Mouse (Mus musculus): ENCODE data around the gene Gpr137b. TPM values are rescaled to one million over a fixed set of nuclear protein-coding genes. Genes with fewer than 3 reads are reported as not detected.

The Gpr137b gene
- 10 to 100 TPM; 57.8 to 63.4 TPM for total RNA-seq (2023)

GRCm38 (mm10) chr13:13393228-13394095 is at the start of gene Gpr137b:
Gpr137b (minus strand) TSS chr13:13394014.

GRCm38 (mm10) chr13:13437460-13438015 is 43.7 kb upstream of the Gpr137b start, which contains the start of gene Nid1:
Nid1 (plus strand) TSS chr13:13437551.

Other genes starting within 250 kb of the Gpr137b start
- not detected for gene Prl2c5, start 211.3 kb downstream of the Gpr137b start, total RNA-seq (2023)
- gene Nid1, start 43.5 kb upstream of the Gpr137b start, total RNA-seq (2023): 10 to 100 TPM; 21.7 to 24.9 TPM
- 100 to 1,000 TPM; 103 to 112 TPM for gene Lyst, start 196.4 kb upstream of the Gpr137b start, total RNA-seq (2023)

Data from B cell, adult 67 days (primary cell).